Mouse (Mus musculus): ENCODE results near the gene 0610030E20Rik. TPM values are rescaled to one million over a fixed set of nuclear protein-coding genes. Genes with fewer than 3 reads are reported as not detected.

The 0610030E20Rik gene
- 8.7 and 12.3 TPM in 2 replicates for total RNA-seq (2014; rRNA removed)
- 15.2 and 15.9 TPM in 2 replicates for polyA plus RNA-seq (2015; fragmentation: Nextera tagmentation; extraction: Ambion mirVana)

DNA sequence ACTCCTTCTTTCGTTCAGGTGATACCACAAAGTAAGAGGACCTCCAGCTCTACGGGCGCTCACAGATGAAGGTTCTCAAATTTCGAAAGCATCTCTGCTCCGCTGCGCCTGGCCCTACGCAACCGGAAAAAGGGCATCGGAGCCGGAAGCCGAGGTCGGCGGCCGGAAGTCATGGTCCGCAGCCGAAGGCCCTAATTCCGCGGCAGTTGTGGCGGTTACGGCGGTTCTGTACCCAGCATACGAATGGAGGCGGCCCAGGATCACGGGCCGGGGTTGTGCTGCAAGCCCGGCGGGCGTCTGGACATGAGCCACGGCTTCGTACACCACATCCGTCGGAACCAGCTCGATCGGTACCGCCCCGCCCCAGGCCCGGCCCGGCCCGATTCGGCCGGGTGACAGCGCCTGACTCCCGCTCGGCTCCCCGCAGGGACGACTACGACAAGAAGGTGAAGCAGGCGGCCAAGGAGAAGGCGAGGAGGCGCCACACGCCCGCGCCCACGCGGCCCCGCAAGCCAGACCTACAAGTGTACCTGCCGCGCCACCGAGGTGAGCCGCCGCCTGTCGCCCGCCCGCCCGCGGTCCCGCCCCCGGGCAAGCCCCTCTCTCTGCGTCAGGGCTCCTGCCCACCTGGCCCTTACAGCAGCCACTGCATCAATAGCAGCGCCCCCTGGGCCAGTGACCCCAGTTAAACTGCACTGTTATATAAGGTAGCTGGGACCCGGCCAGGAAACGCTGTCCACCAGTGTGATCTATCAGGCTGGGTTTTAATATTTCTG, at the start of gene 0610030E20Rik:
0610030E20Rik (plus strand) TSS at position 152 of the 776 bp plus-strand sequence.
- peak within 1 kb of the TSS; percentile 66 for H3K4me2 ChIP-seq (ENCODE audit: low read depth, low read length)
- no peaks in the 10 kb centered on the region for H3K9me3 ChIP-seq (ENCODE audit: low read length)
- WGBS, result 1% methylated on average over 69 of the region's 72 CpGs
- peak within 1 kb of the TSS; percentile 85 for H3K9ac ChIP-seq (replicated peaks; ENCODE audit: low read length)
- peaks cover 22% of the 10 kb centered on the region; the same call in 1 of the 2 replicates for H3K36me3 ChIP-seq (ENCODE audit: insufficient read depth, low read length)
- H3K4me1 ChIP-seq (ENCODE audit: insufficient read depth, low read length), result peaks cover 16% of the 10 kb centered on the region
- peak within 1 kb of the TSS; percentile 89 for H3K27ac ChIP-seq
- TF ChIP-seq CTCF (IDR thresholded peaks at IDR 0.05; ENCODE audit: low read depth), result peak; percentile 38; the same call in 1 of the 2 replicates
- H3K27me3 ChIP-seq (ENCODE audit: insufficient read depth, low read length), result no peaks in the 10 kb centered on the region
- H3K4me3 ChIP-seq (ENCODE audit: low read length), result peak within 1 kb of the TSS; percentile 68
- ATAC-seq (peak; percentile 65), DNase-seq (ENCODE audit: low spot score) (peak; percentile 85)

DNA sequence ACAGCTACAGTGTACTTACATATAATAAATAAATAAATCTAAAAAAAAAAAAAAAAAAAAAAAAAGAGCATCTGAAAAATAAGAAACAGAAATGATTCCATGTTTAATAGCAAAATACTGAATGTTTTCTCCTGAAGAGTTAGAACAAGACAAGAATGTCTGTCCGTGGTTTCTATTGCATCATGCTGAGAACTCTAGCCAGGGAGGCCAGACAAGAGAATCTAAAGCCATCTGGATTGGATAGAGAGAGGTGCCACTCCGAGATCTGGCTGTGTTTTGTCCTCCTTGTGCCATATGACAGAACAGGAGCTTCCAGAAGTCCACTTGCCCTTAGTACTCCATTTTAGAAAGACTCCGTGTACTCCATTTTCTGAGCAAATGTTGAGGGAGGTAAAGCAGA, 49.3 kb upstream of the 0610030E20Rik start:
- Histone ChIP-seq H3K4me2 (ENCODE audit: low read depth, low read length) (no peak overlapping the region), H3K4me3 (ENCODE audit: low read length) (no peak overlapping the region), H3K9ac (replicated peaks; ENCODE audit: low read length) (no peak overlapping the region), H3K36me3 (ENCODE audit: insufficient read depth, low read length) (no peaks in the 10 kb centered on the region), H3K27ac (no peak overlapping the region), H3K27me3 (ENCODE audit: insufficient read depth, low read length) (no peaks in the 10 kb centered on the region), H3K4me1 (ENCODE audit: insufficient read depth, low read length) (no peaks in the 10 kb centered on the region), H3K9me3 (ENCODE audit: low read length) (no peaks in the 10 kb centered on the region)
- DNase-seq (ENCODE audit: low spot score) (no peak), ATAC-seq (no peak)
- WGBS, result 73% methylated on average over 3 of the region's 3 CpGs
- no peak for TF ChIP-seq CTCF (IDR thresholded peaks at IDR 0.05; ENCODE audit: low read depth)

DNA sequence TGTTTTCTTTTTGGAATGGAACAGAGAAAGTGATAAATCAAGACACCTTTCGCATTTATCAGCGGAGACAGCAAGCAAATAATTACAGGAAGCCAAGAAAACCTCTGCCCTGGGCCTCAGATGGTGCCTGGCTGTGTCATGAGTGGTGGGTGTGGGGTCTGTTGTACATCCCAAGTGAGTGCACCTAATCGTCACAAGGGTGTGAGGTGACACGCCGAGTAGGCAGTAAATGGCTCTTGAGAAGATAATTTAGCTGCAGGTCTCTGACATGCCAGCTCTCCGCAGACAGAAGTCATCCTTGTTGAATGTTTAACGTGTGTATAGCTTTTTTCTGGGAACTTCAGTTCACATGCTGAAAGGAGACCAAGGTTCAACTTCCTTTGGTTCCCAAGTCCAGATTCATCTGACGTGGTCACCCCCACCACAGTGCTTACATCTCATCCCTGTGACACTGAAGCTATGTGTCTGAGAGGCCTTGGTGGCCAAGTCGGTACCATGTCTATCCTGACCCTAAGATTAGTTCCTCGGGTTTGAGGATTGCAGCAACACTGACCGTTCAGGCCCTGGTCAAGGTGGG, 44.7 kb upstream of the 0610030E20Rik start:
- no peaks in the 10 kb centered on the region for H3K36me3 ChIP-seq (ENCODE audit: insufficient read depth, low read length)
- ATAC-seq (no peak), DNase-seq (ENCODE audit: low spot score) (no peak)
- no peaks in the 10 kb centered on the region for H3K27me3 ChIP-seq (ENCODE audit: insufficient read depth, low read length)
- no peaks in the 10 kb centered on the region for H3K9me3 ChIP-seq (ENCODE audit: low read length)
- no peak for TF ChIP-seq CTCF (IDR thresholded peaks at IDR 0.05; ENCODE audit: low read depth)
- H3K4me1 ChIP-seq (ENCODE audit: insufficient read depth, low read length), result no peaks in the 10 kb centered on the region
- no peak overlapping the region for H3K27ac ChIP-seq
- WGBS, result 90% methylated on average over 11 of the region's 11 CpGs
- H3K4me2 ChIP-seq (ENCODE audit: low read depth, low read length), result no peak overlapping the region
- H3K9ac ChIP-seq (replicated peaks; ENCODE audit: low read length), result no peak overlapping the region
- H3K4me3 ChIP-seq (ENCODE audit: low read length), result no peak overlapping the region

DNA sequence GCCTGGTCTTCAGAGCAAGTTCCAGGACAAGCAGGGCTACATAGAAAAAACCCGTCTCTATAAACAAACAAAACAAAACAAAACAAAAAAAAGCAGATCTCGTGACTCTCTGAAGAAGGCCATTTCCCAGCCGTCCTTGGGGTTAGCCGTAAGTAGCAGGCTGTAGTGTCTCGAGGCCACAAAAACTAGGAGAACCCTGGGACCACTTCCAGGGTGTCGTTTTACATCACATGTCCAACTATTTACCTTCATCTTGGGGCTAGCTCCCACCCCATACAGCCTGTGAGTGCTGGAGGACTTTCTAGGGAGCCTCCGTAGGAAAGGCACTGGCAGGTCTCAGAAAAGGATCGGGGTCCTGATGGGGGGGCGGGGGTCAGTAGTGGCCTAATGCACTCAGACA, 43.6 kb upstream of the 0610030E20Rik start:
- TF ChIP-seq CTCF (IDR thresholded peaks at IDR 0.05; ENCODE audit: low read depth), result no peak
- H3K4me1 ChIP-seq (ENCODE audit: insufficient read depth, low read length), result no peaks in the 10 kb centered on the region

DNA sequence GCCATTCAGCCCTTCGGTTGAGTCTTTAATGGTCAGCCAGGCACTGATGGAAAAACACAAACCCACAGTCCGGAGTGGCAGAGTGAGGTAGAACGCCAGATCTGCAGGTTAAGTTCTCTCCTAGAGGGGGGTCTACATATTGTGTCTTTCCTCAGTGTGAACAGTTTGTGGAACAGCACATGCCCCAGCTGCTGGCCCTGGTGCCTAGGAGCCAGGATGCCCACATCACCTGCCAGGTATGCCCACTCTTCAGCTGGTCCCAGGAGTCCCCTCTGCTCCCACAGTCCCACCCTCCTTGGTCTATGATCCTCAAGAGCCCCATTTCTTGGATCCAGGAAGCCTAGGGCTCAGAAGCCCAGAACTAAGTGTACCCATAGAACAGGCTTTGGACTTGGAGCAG, 34.9 kb upstream of the 0610030E20Rik start:
- Histone ChIP-seq H3K4me3 (ENCODE audit: low read length) (no peak overlapping the region), H3K36me3 (ENCODE audit: insufficient read depth, low read length) (peaks cover 6% of the 10 kb centered on the region), H3K4me2 (ENCODE audit: low read depth, low read length) (no peak overlapping the region), H3K9me3 (ENCODE audit: low read length) (no peaks in the 10 kb centered on the region), H3K27me3 (ENCODE audit: insufficient read depth, low read length) (no peaks in the 10 kb centered on the region), H3K27ac (no peak overlapping the region), H3K9ac (replicated peaks; ENCODE audit: low read length) (no peak overlapping the region), H3K4me1 (ENCODE audit: insufficient read depth, low read length) (no peaks in the 10 kb centered on the region)
- no peak for ATAC-seq
- WGBS, result 92% methylated on average over 3 of the region's 3 CpGs
- TF ChIP-seq CTCF (IDR thresholded peaks at IDR 0.05; ENCODE audit: low read depth), result no peak
- DNase-seq (ENCODE audit: low spot score), result no peak

More for the DNA sequence above, 43.6 kb upstream of the 0610030E20Rik start:
- Histone ChIP-seq H3K27me3 (ENCODE audit: insufficient read depth, low read length) (no peaks in the 10 kb centered on the region), H3K4me2 (ENCODE audit: low read depth, low read length) (no peak overlapping the region), H3K4me3 (ENCODE audit: low read length) (no peak overlapping the region), H3K9me3 (ENCODE audit: low read length) (no peaks in the 10 kb centered on the region), H3K9ac (replicated peaks; ENCODE audit: low read length) (no peak overlapping the region), H3K36me3 (ENCODE audit: insufficient read depth, low read length) (no peaks in the 10 kb centered on the region), H3K27ac (no peak overlapping the region)
- no peak for ATAC-seq
- no peak for DNase-seq (ENCODE audit: low spot score)
- WGBS, result 58% methylated on average over 9 of the region's 9 CpGs

DNA sequence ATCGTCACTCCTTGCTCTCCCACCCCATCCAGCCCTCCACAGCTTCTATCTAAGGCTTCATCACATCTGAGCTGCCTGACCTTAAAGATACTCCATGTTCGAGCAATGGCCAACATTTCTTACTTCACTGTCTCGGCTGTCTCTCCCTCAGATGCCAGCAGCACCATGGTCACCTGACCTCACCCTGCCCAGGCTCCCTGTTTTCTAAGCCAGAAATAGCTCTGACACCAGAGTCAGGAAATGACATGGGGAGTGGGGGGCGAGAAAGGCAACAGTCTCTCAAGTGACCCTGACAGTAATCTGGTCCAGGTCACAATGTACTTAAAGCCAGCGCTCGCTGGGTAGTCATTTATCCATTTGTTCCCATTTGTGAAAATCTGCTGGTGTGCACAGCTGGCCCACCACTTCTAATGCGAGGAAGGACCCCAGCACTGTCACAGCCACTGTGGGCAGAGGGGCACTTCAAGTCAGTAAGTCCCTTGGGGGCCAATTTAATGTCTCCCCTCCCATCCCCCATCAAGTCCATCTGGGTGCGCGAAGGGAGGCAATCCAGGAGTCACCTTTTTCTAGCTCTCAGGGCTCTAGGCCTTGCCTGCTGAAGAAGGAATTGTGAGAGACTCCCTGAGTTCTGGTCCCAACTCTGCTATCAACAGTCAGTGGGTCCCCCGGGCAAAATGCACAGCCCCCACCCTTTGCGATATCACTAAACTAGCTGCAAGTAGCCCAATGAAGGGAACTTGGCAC, 33.8 kb upstream of the 0610030E20Rik start:
- no peak overlapping the region for H3K9ac ChIP-seq (replicated peaks; ENCODE audit: low read length)
- H3K27ac ChIP-seq, result no peak overlapping the region
- WGBS, result 87% methylated on average over 11 of the region's 11 CpGs
- no peaks in the 10 kb centered on the region for H3K4me1 ChIP-seq (ENCODE audit: insufficient read depth, low read length)
- no peaks in the 10 kb centered on the region for H3K27me3 ChIP-seq (ENCODE audit: insufficient read depth, low read length)
- DNase-seq (ENCODE audit: low spot score), result no peak
- ATAC-seq, result no peak
- no peak for TF ChIP-seq CTCF (IDR thresholded peaks at IDR 0.05; ENCODE audit: low read depth)
- no peak overlapping the region for H3K4me3 ChIP-seq (ENCODE audit: low read length)
- no peaks in the 10 kb centered on the region for H3K9me3 ChIP-seq (ENCODE audit: low read length)
- H3K36me3 ChIP-seq (ENCODE audit: insufficient read depth, low read length), result peaks cover 11% of the 10 kb centered on the region
- H3K4me2 ChIP-seq (ENCODE audit: low read depth, low read length), result no peak overlapping the region

Data from hindbrain, postnatal 0 days (tissue).